Mouse (Mus musculus) v-Abl transformed pro-B cells (cell line): Measurements from ENCODE around the gene Cdh22.

ENCODE experiments used
- in situ Hi-C, 2 experiments: fragments of 400-800 bp; cut with MboI; formaldehyde crosslinking; loops; one replicate each; pipeline ENCODE4 v1.15.1; 2025; ENCODE audit not compliant: unreplicated experiment in 2 of 2

Gene Cdh22

GRCm38 (mm10) chr2:165162221-165162620, 72.4 kb downstream of the Cdh22 start:
- in situ Hi-C loops, result no loop called here

DNA sequence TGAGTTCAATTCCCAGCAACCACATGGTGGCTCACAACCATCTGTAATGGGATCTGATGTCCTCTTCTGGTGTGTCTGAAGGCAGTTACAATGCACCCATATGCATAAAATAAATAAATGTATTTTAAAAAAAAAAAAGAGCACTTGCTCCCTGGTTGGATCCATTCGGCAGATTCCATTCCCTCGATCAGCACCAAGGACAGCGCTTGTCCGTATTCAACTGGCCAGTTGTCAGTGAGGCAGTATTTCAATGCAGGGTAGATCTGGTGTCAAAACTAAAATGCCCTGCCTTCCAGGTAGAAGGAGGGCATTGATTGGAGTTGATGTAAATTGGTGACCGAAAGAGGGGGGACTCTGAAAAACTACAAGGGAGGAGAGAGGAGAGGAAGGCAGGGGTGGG, 74.2 kb downstream of the Cdh22 start:
- in situ Hi-C loops, result no loop called here

DNA sequence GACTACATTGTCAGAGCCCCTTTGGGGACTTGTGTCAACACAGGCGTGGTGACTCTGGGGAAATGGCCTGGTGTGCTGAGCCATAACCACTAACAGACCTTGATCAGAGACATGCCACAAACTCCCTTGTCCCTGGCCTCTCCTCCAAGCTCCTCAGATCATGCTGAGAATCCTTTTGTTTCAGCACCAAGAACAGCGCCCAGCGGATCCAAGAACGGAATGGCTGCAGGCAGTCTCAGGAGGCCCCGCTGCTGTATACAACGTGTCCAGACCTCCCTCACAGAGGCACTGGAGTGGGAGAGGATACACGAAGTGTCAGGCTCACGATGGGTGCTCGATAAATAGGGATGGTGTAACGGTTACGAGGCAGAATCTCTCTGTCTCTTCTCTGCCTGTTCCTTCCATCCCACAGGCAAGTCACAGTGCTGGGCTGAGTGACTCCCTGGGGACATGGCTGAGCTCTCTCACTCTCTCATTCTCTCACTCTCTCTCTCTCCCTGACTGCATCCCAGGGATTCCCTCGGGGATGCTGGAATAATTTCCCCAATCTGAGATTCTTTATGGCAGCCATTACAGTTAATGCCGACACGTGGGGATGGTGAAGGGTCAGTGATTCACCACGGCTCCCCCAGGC, 75.5 kb downstream of the Cdh22 start:
- in situ Hi-C loops, result no loop called here

- in situ Hi-C loops, result no loop called here
Measured at GRCm38 (mm10) chr2:165158317-165158716, 76.3 kb downstream of the Cdh22 start.

GRCm38 (mm10) chr2:165157900-165158299, 76.8 kb downstream of the Cdh22 start:
- in situ Hi-C loops, result no loop called here

DNA sequence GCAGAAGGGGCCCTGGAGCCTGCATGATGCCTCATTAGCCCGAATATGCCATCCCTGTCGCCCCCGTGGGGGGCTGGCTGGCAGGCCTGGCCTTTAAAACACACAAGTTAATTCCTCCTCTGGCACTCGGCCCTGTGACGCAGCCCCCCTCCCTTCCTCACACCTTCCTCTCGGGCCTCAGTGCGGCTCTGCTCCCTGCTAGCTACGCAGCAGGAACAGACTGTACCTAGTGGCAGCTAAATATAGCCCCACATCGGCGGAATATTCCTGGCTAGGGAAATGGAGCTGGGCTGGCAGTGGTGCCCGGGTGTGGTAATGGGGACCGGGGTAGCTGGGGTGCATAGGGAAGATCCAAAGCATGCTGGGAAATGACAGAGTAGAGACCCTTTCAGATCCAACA, 81.6 kb downstream of the Cdh22 start:
- in situ Hi-C loops, result no loop called here

- in situ Hi-C loops, result no loop called here
Measured at GRCm38 (mm10) chr2:165149741-165150140, 84.9 kb downstream of the Cdh22 start.

DNA sequence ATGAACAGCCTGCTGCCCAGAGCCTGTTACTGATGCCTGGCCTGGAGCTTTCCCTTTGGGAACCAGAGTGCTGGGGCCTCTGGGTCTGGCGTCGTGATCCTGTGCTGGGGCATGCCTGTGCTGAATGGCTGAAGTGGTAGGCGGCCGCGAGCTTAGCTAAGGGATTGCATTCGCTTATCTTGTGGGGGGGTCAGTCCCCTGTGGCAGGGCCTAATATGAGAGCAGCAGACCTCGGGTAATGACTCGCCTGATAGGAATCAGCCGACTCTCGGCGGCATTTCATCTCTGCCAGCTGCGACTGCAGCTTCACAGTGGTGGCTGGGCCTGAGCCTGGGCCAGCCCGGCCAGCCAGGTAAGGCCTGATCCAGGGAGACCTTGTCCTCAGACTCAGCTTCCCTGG, 88.8 kb downstream of the Cdh22 start:
- in situ Hi-C loops, result no loop called here

DNA sequence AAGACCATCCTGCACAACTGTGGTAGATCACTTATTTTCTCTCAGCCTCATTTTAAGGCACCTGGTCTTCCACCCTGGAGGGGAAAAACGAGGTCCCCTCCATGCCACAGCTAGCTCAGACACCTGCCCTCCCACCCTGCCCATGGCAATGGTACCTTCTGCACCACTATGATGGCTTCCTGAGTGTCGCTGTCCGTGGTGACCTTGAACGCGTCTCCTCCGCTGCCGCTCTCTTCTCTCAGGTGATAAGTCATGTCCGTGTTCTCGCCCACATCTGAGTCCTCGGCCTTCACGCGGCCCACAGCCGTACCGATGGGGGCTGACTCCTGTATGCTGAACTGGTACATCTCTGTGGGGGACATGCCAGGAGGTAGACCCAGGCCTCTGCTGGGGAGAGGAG, 91.2 kb downstream of the Cdh22 start:
- in situ Hi-C loops, result no loop called here

- in situ Hi-C loops, result no loop called here
Measured at GRCm38 (mm10) chr2:165136049-165136448, 98.6 kb downstream of the Cdh22 start.

DNA sequence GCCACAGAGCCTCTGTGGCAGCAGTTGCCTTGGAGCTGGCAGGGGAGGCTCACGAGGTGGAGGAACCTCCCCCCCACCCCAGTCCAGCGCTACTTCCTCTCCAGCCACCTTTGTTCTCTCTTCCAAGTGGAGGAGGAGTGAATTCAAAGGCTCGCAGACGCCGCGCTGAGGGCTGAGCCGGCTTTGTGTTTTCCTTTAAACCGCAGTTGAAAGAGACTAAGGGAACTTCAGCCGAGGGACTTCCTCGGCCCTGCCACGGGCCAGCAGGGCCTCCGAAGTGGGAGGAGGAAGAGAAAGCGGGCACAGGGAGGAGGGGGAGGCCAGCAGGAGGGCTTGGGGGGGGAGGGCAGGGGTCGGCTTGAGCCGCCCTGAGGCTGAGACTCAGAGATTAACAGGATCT, 101.1 kb downstream of the Cdh22 start:
- in situ Hi-C loops, result no loop called here

DNA sequence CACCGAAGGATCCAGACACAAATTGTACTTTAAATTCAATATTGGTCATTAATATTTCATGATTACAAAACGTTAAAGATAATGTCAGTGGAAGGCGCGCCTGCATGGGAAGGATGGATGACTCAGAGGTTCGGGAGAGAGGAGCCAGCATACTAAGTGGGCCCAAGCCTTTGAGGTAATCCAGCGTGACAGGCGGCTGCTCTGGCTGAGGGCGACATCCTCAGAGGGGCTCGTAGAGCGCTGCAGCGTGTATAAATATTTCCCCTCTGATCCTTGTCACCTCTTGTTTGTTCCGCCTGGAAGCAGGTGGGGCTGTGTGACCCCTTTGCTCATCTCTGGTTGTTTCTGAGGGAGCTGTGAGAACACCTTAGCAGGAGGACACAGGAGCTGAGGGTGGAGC, 103.2 kb downstream of the Cdh22 start:
- in situ Hi-C loops, result no loop called here

GRCm38 (mm10) chr2:165129189-165129588, 105.5 kb downstream of the Cdh22 start:
- in situ Hi-C loops, result no loop called here

DNA sequence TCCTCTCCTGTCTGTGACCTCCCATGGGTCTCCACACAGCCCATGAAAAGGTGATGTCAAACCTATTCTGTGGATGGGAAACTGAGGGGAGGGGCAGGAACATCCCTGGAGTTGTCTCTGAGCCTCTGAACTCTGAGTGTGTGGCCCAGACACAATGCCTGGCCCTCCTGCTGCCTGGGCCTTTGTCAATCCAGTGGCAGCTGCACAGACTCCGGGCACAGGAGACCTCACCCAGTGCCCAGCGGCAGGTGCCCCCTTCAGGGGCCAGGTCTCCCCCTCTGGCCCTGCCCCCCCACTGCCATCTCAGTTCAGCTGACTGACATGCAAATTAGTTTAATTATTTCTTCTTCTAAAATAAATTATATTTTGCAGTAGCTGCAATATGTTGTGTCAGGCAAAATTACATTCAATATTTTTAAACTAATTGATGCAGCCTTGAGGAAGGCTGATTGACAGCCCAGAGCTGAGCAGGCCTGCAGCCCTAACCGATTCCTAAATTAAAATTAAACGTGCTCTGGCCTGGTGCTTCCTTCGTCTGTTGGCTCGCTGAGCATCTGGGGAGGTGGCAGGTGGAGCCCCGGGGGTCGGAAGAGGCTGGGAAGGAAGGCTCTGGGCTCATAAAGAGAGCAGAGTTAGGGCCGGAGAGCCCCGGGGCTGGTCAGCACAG, 107.6 kb downstream of the Cdh22 start:
- in situ Hi-C loops, result no loop called here

- in situ Hi-C loops, result no loop called here
Measured at GRCm38 (mm10) chr2:165121206-165121840, 113.3 kb downstream of the Cdh22 start.

- in situ Hi-C loops, result no loop called here
Measured at GRCm38 (mm10) chr2:165120765-165121164, 113.9 kb downstream of the Cdh22 start.

DNA sequence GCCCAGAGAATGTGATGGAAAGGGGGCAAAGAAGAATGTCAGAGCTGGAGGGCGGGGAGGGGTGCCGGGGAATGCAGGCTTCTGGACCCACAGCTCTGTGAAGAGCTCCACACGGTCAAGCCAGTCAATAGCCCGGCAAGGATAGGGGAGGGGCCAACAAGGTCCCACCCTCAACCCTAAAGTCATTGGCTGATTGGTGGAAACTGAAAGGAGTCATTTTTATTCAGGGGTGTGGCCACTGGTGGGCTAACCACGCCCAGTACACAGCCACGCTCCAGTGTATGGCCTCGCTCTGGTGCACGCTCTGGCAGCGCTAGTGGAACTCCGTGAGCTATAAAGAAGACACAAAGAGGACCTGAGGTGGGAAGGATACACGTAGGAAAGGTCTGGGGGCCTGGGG, 120.9 kb downstream of the Cdh22 start:
- in situ Hi-C loops, result no loop called here

DNA sequence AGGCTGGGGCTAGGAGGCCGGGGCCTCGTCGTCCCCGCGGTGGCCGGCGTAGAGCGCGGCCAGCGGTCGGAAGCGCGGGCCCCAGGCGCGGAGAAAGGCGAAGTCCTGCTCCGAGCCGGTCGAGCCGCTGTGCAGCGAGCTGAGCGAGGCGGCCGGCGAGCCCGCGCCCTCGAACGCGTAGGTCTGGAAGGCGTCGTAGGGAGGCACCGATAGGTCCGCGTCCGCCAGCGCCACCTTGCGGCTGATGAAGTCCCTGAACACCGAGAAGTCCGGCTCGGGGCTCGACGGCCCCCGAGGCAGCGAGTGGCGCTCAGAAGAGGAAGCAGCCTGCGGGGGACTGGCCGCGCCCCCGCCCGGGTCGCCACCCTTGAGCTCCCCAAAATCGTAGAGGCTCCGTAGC, 122.5 kb downstream of the Cdh22 start:
- in situ Hi-C loops, result no loop called here

- in situ Hi-C loops, result no loop called here
Measured at GRCm38 (mm10) chr2:165106585-165106984, 128.1 kb downstream of the Cdh22 start.

DNA sequence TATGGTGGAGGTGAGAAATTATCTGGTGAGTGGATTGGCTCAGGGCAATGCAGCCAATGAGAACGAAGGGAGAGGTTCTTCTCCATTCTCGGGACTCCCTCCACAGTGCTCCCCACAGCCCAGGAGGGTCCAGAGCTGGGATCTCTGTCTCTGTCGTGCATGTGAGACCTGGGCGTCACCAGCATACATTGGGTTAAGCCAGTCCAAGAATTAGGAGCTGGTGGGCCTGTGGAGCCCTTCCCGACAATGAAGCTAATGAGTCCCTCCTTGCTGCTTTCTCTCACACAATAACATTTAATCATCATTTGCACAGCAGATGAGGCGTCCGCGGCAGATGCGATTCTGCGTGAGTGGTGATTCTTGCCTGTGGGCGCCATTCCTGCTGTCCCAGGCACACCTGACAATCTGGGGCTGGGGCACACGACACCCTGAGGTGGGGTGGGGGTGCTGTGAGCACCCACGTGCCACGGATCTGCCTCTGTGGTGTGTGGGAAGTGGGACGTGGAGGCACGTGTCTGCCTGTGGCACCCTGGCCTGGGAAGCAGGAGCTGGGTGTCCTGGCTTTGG, 129.1 kb downstream of the Cdh22 start:
- in situ Hi-C loops, result no loop called here

DNA sequence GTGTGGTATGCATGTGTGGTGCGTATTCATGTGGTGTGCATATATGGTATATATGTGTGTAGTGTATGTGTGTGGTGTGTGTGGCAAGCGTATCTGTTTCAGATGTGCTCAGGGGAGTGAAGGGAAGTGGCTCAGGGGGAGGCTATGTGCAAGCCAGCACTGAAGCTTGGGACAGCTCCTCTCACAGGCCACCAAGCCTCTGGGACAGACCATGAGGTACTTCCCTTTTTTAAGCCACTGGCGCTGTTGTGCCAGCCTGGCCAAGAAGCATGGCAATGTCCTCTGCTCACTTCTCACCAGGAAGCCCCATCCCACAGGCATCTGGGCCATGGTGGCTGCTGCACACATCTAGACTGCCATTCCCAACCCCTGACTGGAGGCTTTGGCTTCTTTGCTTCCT, 131.7 kb downstream of the Cdh22 start:
- in situ Hi-C loops, result no loop called here

DNA sequence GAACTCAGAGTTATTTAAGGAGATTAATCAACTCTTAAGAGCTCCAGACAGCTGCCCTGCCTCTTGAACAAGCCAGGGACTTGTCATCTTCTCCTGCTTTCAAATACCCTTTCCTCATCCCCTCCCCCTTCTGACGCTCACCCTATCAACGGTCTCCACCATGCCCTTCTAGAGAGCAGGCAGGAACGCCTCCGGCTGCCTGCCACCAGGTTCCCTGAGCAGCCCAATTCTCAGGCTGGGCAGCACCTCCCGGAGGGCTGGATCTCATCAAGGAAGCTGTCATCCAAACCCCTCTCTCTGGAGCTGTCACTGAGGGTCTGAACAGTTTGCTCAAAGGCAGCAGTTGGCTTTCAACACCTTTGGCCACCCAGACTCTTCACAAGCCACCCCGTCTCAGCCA, 133.9 kb downstream of the Cdh22 start:
- in situ Hi-C loops, result no loop called here
